Mouse (Mus musculus) Patski (cell line): ENCODE measurements around the gene Krt81. TPM values are rescaled to one million over a fixed set of nuclear protein-coding genes. Genes with fewer than 3 reads are reported as not detected.

Experiments used
- ATAC-seq: fragments of 100-300 bp; one replicate; pipeline ENCODE4 v1.8.0; 2021
- CTCF ChIA-PET: fragments of 350-600 bp; sonication (Branson Sonifier 250); formaldehyde crosslinking; loops from one replicate; lab custom pipeline; 2022; ENCODE audit warnings: inconsistent platforms; lab: Charles Lee
- POLR2A ChIA-PET: fragments of 350-600 bp; sonication (Branson Sonifier 250); formaldehyde crosslinking; loops from one replicate; lab custom pipeline; 2022; ENCODE audit warnings: antibody characterized with exemption, inconsistent platforms; lab: Charles Lee
- DNase-seq: peaks from one replicate; pipeline ENCODE4 v3.0.0-alpha.2; 2011; ENCODE audit warnings: low read depth, low spot score
- H3K27me3 ChIP-seq: fragments of 371-371 bp; one replicate; pipeline ENCODE4 v1.5.1; 2021
- CTCF ChIP-seq: fragments of 100-300 bp; IDR thresholded peaks from one replicate; pipeline ENCODE4 v1.5.1; 2021
- in situ Hi-C: fragments of 300-500 bp; cut with MboI; formaldehyde crosslinking; loops from 3 replicates; pipeline ENCODE4 v1.11.1; 2018; ENCODE audit warnings: low pct_unique_long_range_greater_than_20kb, mixed read lengths
- polyA plus RNA-seq: library from polyadenylated mRNA; unstranded; gene quantifications from one replicate; pipeline ENCODE4 v1.2.3, GENCODE M21; 2021

Gene Krt81
- polyA plus RNA-seq, 1 experiment from 2014 or later, result not detected

GRCm38 (mm10) chr15:101414807-101415565, 48.6 kb downstream of the Krt81 start:
- DNase-seq, result no peak
- ChIA-PET POLR2A (interaction anchor here (0.5 kb wide), 1 partner anchor 453 kb away, joined by 3 read pairs; no protein-coding TSS in a partner anchor), CTCF (interaction anchor here (1.3 to 2.3 kb wide), 3 partner anchors 14 to 73 kb away, joined by 3 to 8 read pairs (median 3); no protein-coding TSS in a partner anchor)
- in situ Hi-C loops, result no loop called here
- no peaks in the 10 kb centered on the region for H3K27me3 ChIP-seq
- no peak for ATAC-seq
- TF ChIP-seq CTCF, result no peak

GRCm38 (mm10) chr15:101413916-101414635, 49.5 kb downstream of the Krt81 start:
- CTCF ChIA-PET, result interaction anchor here (1.6 kb wide), 1 partner anchor 29 kb away, joined by 3 read pairs; no protein-coding TSS in a partner anchor
- in situ Hi-C loops, result no loop called here
- POLR2A ChIA-PET, result no interaction called here
- H3K27me3 ChIP-seq, result no peaks in the 10 kb centered on the region
- DNase-seq (no peak), ATAC-seq (no peak)
- TF ChIP-seq CTCF, result no peak

- no peak for DNase-seq
- H3K27me3 ChIP-seq, result no peaks in the 10 kb centered on the region
- TF ChIP-seq CTCF, result no peak
- ATAC-seq, result no peak
- ChIA-PET CTCF (no interaction called here), POLR2A (no interaction called here)
- in situ Hi-C loops, result no loop called here
These were observed 51.4 kb downstream of the Krt81 start for GRCm38 (mm10) chr15:101412188-101412587.

- H3K27me3 ChIP-seq, result no peaks in the 10 kb centered on the region
- ChIA-PET CTCF (interaction anchor here (1.1 kb wide), 1 partner anchor 69 kb away, joined by 3 read pairs; no protein-coding TSS in a partner anchor), POLR2A (no interaction called here)
- in situ Hi-C loops, result no loop called here
- DNase-seq (no peak), ATAC-seq (peak; percentile 36)
- no peak for TF ChIP-seq CTCF
These were observed 52.8 kb downstream of the Krt81 start, which contains the start of gene Krt7 for GRCm38 (mm10) chr15:101410775-101411174. TSS of gene Krt7 (plus strand) at chr15:101411043.

Other genes with a start within 250 kb of the Krt81 start
- 6.8 TPM for gene Grasp, start 239.6 kb downstream of the Krt81 start, polyA plus RNA-seq
- gene Nr4a1, start 209.5 kb downstream of the Krt81 start, polyA plus RNA-seq, result 2.2 TPM
- gene Atg101, start 179.5 kb downstream of the Krt81 start, polyA plus RNA-seq, result 48.6 TPM
- gene 6030408B16Rik, start 170.5 kb downstream of the Krt81 start, polyA plus RNA-seq, result not detected
- 16.7 TPM for gene Krt80, start 93.6 kb downstream of the Krt81 start, polyA plus RNA-seq
- gene Krt7, start 52.7 kb downstream of the Krt81 start, polyA plus RNA-seq, result 5.1 TPM
- not detected for gene Krt87, start 24.9 kb downstream of the Krt81 start, polyA plus RNA-seq
- gene Krt88, start 16.0 kb downstream of the Krt81 start, polyA plus RNA-seq, result not detected
- gene Krt86, start 9.7 kb upstream of the Krt81 start, polyA plus RNA-seq, result not detected
- not detected for gene Krt83, start 27.8 kb upstream of the Krt81 start, polyA plus RNA-seq
- gene Gm49425, start 53.5 kb upstream of the Krt81 start, polyA plus RNA-seq, result not detected
- gene Krt84, start 69.1 kb upstream of the Krt81 start, polyA plus RNA-seq, result not detected
- gene Krt82, start 86.9 kb upstream of the Krt81 start, polyA plus RNA-seq, result not detected
- 0.27 TPM for gene Krt90, start 99.2 kb upstream of the Krt81 start, polyA plus RNA-seq
- not detected for gene Krt75, start 110.2 kb upstream of the Krt81 start, polyA plus RNA-seq
- not detected for gene Gm5414, start 164.4 kb upstream of the Krt81 start, polyA plus RNA-seq
- not detected for gene Gm5478, start 183.6 kb upstream of the Krt81 start, polyA plus RNA-seq
- gene Krt6b, start 216.5 kb upstream of the Krt81 start, polyA plus RNA-seq, result not detected
- gene Krt6a, start 230.6 kb upstream of the Krt81 start, polyA plus RNA-seq, result not detected
- gene Krt5, start 249.1 kb upstream of the Krt81 start, polyA plus RNA-seq, result 0.03 TPM